Mouse (Mus musculus): ENCODE data around the gene 4930503B20Rik.
A peak's percentile ranks its signal among the peaks of the same experiment; 100 is the strongest.

The 4930503B20Rik gene

DNA sequence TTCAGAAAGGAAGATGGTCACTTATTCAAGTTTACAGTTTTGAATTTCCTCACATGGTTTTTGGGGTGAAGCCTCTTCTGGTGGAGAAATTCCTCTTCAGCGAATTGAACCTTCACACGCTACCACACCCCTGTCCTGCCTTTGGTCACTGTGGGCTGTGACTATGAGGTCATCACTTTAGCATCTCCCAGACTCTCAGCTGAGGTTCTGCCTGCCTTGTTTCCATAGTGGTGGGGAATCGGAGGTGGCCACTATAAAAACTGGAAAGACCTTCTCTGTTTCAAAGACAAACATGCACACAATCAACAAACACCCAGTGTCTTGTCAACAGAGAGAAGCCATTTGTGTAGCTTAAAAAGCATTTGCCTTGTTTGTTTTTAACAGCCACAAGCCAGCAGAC, at the start of gene 4930503B20Rik:
Gene 4930503B20Rik, minus strand, starts transcription at position 101 of the 400 bp plus-strand sequence.
- DNase-seq (ENCODE audit: low read depth, low spot score): no peak

- DNase-seq (ENCODE audit: low read depth, low spot score): no peak
Observed at GRCm38 (mm10) chr3:146700051-146700450, 48.9 kb upstream of the 4930503B20Rik start.

GRCm38 (mm10) chr3:146698982-146699381, 47.9 kb upstream of the 4930503B20Rik start:
- no peak for DNase-seq (ENCODE audit: low read depth, low spot score)

GRCm38 (mm10) chr3:146692547-146692946, 41.4 kb upstream of the 4930503B20Rik start:
- DNase-seq (ENCODE audit: low read depth, low spot score): no peak

DNA sequence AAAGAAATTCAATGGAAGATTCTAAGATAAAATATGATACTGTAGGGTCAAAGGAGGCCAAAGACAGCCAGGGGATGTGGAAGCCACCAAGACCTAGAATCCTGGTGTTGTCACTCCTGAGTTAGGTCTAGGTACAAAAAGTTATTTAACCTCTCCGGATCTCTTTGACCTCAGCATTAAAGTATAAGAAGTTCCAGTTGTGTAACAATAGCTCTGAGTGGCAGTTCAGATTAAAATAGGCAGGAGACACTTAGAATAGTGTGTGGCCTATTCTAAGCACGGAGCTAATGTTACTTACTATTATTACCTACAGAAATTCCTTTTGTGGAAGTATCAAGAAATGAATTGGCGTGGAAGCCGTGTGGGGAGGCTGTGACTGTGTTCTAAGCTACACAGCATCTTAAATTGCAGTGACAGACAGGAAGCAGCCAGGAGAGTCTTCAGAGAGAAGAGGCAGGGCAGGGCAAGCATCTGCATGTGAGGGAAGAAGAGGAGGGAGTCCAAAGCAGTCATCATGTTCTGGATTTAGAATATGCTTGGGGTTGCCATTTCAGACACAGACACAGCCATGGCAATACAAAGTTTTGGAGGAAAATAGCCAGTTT, 36.1 kb upstream of the 4930503B20Rik start:
- no peak for DNase-seq (ENCODE audit: low read depth, low spot score)

GRCm38 (mm10) chr3:146686428-146686827, 35.3 kb upstream of the 4930503B20Rik start:
- no peak for DNase-seq (ENCODE audit: low read depth, low spot score)

DNA sequence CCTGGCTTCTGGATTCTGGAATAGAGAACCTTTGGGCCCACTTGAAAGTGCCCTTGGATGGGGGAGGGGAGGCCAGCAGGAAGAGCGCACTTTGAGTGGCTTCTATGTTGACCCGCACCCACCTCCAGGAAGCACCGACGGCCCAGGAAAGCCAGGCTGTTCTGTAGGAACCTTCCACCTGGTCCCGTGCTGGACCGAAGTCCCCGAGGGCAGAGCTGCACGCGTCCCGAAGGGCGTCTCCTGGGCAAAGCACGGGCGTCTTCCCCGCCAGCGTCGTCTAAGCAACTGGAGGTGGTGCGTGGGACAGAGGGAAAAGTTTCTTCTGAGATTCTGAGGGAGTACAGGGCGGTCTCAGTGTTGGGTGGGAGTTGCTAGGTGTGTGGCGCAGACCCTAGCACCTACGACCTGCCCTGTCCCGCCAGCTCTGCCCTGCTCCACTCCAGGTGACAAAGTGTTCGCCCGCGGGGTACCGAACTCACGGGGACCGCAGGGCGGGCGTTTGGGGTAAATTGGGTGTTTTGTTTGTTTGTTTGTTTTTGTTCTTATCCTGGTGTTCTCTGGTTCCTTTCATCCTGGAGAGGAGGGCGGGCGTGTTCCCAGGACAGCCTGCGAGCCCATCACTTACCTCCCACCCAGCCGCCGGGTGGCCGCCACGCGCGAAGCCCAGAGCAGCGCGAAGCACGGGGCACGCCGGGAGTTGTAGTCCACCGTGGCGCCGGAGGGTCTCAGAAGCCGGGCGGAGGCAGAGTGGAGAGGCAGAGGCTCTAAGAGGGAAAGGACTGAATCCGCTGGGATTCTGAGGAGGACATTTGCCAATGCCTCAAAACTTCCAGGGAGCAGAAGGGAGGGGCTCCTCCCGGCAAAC, 33.9 kb upstream of the 4930503B20Rik start, which contains the start of gene Samd13:
Gene Samd13, minus strand, starts transcription at position 782 of the 865 bp plus-strand sequence.
- DNase-seq (ENCODE audit: low read depth, low spot score): no peak

GRCm38 (mm10) chr3:146683095-146683494, 32.0 kb upstream of the 4930503B20Rik start:
- DNase-seq (ENCODE audit: low read depth, low spot score): no peak

DNA sequence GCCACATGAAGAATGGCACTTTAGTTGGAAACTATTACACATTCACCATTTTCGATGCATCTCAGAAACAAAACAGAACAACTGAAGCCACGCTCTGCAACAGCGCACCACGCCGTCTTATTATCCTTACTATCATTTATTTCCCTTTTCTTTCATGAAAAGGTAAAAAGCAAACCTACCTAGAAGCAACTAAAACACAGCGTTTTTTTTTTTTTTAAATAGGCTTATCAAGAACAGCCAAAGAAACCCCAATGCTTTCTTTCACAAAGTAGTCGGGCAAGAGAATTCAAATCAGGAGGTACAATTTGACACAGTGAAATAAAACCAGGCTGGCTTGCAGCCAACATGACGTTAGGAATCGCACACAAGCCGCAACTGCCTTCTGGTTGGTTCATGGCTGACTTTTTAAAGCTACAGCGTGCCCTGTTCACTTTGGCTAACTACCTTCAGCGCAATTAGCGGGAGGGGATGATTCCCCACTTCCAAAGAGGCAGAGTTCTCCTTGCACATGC, 31.1 kb upstream of the 4930503B20Rik start:
- peak; percentile 60 for DNase-seq (ENCODE audit: low read depth, low spot score)

DNA sequence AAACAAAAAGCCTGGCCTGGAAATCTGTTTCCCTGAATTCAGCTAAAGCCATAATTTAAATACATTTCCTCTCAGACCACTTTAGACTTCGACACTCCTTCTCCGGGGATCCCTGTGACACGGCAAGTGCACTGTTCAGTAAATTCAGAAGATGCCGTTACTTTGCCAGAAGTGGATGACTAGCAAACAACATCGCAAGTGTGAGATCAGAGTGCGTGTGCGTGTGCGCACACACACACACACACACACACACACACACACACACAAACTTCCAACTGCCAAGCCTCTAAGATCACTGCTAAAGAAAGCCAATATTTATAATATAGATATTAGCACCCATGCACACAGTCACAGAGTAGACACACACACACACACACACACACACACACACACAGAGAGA, 30.6 kb upstream of the 4930503B20Rik start:
- DNase-seq (ENCODE audit: low read depth, low spot score): no peak

- no peak for DNase-seq (ENCODE audit: low read depth, low spot score)
Observed at GRCm38 (mm10) chr3:146680625-146681024, 29.5 kb upstream of the 4930503B20Rik start.

DNA sequence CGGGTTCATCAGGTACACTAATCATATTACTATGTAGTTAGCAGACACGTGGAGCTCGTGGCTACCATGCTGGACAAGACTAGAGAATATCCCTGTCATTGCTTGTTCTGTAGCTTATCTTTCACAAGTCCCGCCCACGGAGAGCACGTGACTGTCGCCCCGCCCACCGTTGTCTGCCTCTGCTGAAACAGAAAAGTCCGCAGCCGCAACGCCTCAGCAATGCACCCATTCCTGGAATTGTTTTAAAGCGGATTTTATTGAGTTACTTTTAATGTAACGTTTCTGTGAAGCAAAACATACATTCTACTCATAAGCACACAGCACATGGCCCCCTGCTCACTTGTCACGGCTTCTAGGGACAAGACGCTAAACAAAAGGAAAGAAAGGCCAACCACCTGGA, 28.5 kb upstream of the 4930503B20Rik start:
- no peak for DNase-seq (ENCODE audit: low read depth, low spot score)

- DNase-seq (ENCODE audit: low read depth, low spot score): no peak
Observed at GRCm38 (mm10) chr3:146676193-146676592, 25.1 kb upstream of the 4930503B20Rik start.

DNA sequence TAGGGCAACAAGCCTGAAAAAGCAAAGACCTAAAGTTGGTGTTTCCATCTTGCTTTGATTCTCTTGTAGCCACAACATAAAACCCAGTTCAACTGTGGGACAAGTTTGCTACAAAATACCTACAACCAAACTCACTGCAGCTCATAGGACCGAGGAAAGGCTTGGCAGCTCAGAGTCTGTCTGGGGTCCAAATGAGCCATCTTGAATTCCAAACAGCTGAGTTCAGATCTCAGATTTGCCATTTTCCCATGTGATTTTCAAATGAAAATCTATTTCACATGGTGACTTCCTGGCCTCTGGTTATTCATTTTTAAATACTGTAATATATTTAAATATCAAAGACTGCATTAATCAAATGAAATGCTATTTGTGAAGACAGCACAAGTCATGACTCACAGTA, 24.0 kb upstream of the 4930503B20Rik start:
- DNase-seq (ENCODE audit: low read depth, low spot score): no peak

GRCm38 (mm10) chr3:146671121-146671520, 20.0 kb upstream of the 4930503B20Rik start:
- no peak for DNase-seq (ENCODE audit: low read depth, low spot score)

DNA sequence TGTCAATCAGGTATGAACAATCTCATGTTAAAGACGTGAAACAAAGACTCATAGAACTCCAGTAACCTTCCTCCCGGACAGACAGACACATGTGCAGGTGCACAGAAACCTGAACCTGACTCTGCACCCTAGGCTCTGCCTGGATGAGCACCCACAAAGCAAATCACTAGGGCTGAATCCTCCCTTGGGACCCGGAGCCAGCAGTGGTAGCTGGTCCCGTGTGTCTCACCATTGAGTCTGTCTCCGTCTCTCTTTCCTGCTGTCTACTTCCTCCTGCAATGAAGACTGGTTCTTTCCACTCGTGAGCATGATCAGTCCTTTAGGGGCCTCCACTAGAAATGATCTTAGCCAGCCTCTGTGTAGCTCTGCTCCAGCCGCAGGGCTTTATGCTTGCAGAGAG, 10.8 kb upstream of the 4930503B20Rik start:
- no peak for DNase-seq (ENCODE audit: low read depth, low spot score)

- DNase-seq (ENCODE audit: low read depth, low spot score): no peak
Observed at GRCm38 (mm10) chr3:146661001-146661400, 9.9 kb upstream of the 4930503B20Rik start.

GRCm38 (mm10) chr3:146659321-146659720, 8.2 kb upstream of the 4930503B20Rik start:
- DNase-seq (ENCODE audit: low read depth, low spot score): no peak

DNA sequence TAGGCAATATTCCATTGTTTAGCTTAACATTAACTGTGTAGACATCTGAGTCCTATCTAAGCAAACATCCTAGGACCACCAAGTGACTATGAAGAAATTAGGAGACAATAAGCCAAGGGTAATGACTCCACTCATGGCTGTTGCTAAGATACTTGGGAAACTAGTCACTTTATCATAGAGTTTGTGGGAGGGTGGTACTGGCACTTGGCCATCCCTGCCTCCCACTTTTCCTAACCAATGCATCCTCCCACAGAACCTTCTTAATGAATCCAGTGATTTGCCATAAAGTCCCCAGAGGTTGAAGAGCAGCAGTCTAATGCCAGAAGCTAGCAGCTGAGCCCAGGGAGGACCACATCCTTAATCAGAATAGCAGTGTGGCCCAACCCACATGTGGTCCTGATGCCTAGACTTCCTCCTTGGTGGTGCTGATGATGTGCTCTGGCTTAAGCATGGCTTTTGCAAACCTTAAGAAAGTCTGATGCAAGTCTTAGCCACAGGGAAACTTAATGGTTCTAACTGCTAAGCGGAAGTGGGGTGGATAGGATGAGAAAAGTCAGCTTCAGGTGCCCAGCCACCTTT, 7.0 kb upstream of the 4930503B20Rik start:
- no peak for DNase-seq (ENCODE audit: low read depth, low spot score)

- DNase-seq (ENCODE audit: low read depth, low spot score): no peak
Observed at GRCm38 (mm10) chr3:146657433-146657832, 6.3 kb upstream of the 4930503B20Rik start.

DNA sequence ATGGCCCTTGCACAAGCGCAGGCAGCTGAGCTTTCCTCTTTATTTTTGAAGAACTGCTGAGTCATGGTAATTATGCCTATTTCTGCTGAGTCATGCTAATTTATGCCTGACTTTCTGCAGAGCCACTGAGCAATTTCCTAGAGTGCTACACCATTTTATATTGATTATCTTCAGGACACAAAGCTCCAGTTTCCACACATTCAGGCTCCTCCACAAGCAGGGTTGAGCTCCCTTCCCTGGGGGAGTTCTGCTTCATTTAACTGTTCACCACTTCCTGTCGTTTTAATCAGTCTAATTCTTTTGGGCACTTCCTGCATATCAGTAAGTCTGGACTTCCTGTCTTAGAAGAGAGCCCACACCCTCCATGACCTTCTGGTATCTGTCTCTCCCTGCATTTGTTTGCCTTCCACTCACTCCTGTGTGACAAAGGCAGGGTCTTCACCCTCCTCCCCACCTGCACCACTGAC, 4.0 kb upstream of the 4930503B20Rik start:
- no peak for DNase-seq (ENCODE audit: low read depth, low spot score)

DNA sequence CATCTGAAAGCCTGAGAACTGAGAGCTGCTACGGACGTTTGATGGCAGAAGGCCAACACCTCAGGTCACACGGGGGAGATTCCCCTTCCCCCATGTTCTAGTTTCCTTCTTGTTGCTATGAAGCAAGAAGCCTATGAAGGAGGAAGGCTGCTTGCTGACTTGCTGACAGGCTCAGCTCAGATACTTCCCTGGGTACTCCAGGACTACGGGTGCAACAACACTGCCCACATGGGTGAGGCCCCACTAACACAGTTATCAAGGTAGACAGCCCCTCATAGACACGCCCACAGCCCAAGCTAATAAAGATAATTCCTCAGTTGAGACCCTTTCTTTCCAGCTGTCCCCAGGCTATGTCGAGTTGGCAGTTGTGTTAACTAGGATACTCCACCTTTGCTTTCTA, 2.6 kb upstream of the 4930503B20Rik start:
- DNase-seq (ENCODE audit: low read depth, low spot score): no peak

All from brain, embryonic 18.5 days (tissue).